Mouse (Mus musculus) A20 (cell line): ENCODE data around the gene 3110082I17Rik.
A peak's percentile ranks its signal among the peaks of the same experiment; 100 is the strongest.

Experiments used
- DNase-seq: peaks from one replicate; pipeline ENCODE4 v3.0.0-alpha.2; 2011; ENCODE audit warnings: low read depth, low spot score

Gene 3110082I17Rik

GRCm38 (mm10) chr5:139418633-139419032 is 41.7 kb downstream of the 3110082I17Rik start:
- no peak for DNase-seq

- DNase-seq, result no peak
Measured at GRCm38 (mm10) chr5:139418110-139418509, 42.2 kb downstream of the 3110082I17Rik start.

- no peak for DNase-seq
Measured at GRCm38 (mm10) chr5:139417480-139417879, 42.8 kb downstream of the 3110082I17Rik start.

- peak; percentile 34 for DNase-seq
Measured at GRCm38 (mm10) chr5:139416942-139417341, 43.4 kb downstream of the 3110082I17Rik start.

- no peak for DNase-seq
Measured at GRCm38 (mm10) chr5:139415001-139415400, 45.3 kb downstream of the 3110082I17Rik start.

- DNase-seq, result no peak
Measured at GRCm38 (mm10) chr5:139413545-139413944, 46.8 kb downstream of the 3110082I17Rik start.

- DNase-seq, result no peak
Measured at GRCm38 (mm10) chr5:139411665-139412314, 48.5 kb downstream of the 3110082I17Rik start.

- no peak for DNase-seq
Measured at GRCm38 (mm10) chr5:139411117-139411516, 49.2 kb downstream of the 3110082I17Rik start.

- no peak for DNase-seq
Measured at GRCm38 (mm10) chr5:139410056-139410455, 50.3 kb downstream of the 3110082I17Rik start.

- DNase-seq, result peak; percentile 2
Measured at GRCm38 (mm10) chr5:139409412-139409811, 50.9 kb downstream of the 3110082I17Rik start.

GRCm38 (mm10) chr5:139408511-139408910 is 51.8 kb downstream of the 3110082I17Rik start:
- DNase-seq, result peak; percentile 37

- DNase-seq, result no peak
Measured at GRCm38 (mm10) chr5:139407121-139407885, 53.0 kb downstream of the 3110082I17Rik start.

GRCm38 (mm10) chr5:139405953-139406352 is 54.4 kb downstream of the 3110082I17Rik start:
- DNase-seq, result no peak

- no peak for DNase-seq
Measured at GRCm38 (mm10) chr5:139405478-139405877, 54.8 kb downstream of the 3110082I17Rik start.

GRCm38 (mm10) chr5:139404801-139405401 is 55.4 kb downstream of the 3110082I17Rik start, which contains the start of gene C130050O18Rik:
Gene C130050O18Rik, plus strand, starts transcription at chr5:139405280.
- DNase-seq, result no peak

- DNase-seq, result no peak
Measured at GRCm38 (mm10) chr5:139403692-139404260, 56.6 kb downstream of the 3110082I17Rik start.

GRCm38 (mm10) chr5:139402106-139402505 is 58.2 kb downstream of the 3110082I17Rik start:
- DNase-seq, result no peak

- DNase-seq, result no peak
Measured at GRCm38 (mm10) chr5:139399991-139400390, 60.3 kb downstream of the 3110082I17Rik start.

GRCm38 (mm10) chr5:139398786-139399185 is 61.5 kb downstream of the 3110082I17Rik start:
- DNase-seq, result no peak

- peak; percentile 86 for DNase-seq
Measured at GRCm38 (mm10) chr5:139397959-139398753, 62.2 kb downstream of the 3110082I17Rik start.

GRCm38 (mm10) chr5:139397359-139397916 is 62.9 kb downstream of the 3110082I17Rik start:
- no peak for DNase-seq
